Mouse (Mus musculus): ENCODE measurements around the gene Tmem164. TPM values are rescaled to one million over a fixed set of nuclear protein-coding genes. Genes with fewer than 3 reads are reported as not detected.

Gene Tmem164
- polyA plus RNA-seq, 1 experiment = 30.2 TPM

DNA sequence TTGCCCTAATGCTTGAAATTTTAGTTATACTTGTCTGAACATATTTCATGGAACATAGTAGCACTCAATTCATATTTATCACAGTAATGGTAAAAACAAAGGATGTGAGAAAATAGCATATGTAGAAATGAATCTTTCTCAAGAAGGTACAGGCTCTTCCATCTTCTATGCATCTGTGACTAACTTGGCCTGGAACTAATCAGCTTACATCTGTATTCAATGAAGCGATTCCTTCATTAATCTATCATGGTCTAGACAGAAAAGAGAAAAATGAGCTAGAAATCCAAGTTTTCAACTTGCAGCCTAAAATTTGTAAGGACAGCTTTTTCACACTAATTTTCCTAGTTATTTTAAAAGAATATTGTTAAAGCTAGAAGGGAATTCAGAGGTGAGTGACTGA is 10.1 kb upstream of the Tmem164 start:
- TF ChIP-seq CTCF (IDR thresholded peaks at IDR 0.05; ENCODE audit: control insufficient read depth, insufficient read depth, low read length) = no peak
- no peak for TF ChIP-seq POLR2A (IDR thresholded peaks at IDR 0.05; ENCODE audit: borderline replicate concordance, control insufficient read depth, low read depth, low read length)
- Histone ChIP-seq H3K4me1 (ENCODE audit: control insufficient read depth, insufficient read depth, low read length) (no peaks in the 10 kb centered on the region), H3K27ac (ENCODE audit: control insufficient read depth, insufficient read depth, low read depth, low read length, poor library complexity) (no peak overlapping the region), H3K4me3 (replicated peaks; ENCODE audit: control insufficient read depth, low read depth, low read length) (no peak overlapping the region)
- 77% methylated on average over 1 of the region's 1 CpGs for WGBS

GRCm38 (mm10) chrX:142672701-142673100 is 8.5 kb upstream of the Tmem164 start:
- Histone ChIP-seq H3K4me1 (ENCODE audit: control insufficient read depth, insufficient read depth, low read length) (no peaks in the 10 kb centered on the region), H3K27ac (ENCODE audit: control insufficient read depth, insufficient read depth, low read depth, low read length, poor library complexity) (no peak overlapping the region), H3K4me3 (replicated peaks; ENCODE audit: control insufficient read depth, low read depth, low read length) (no peak overlapping the region)
- 85% methylated on average over 1 of the region's 1 CpGs for WGBS
- TF ChIP-seq POLR2A (IDR thresholded peaks at IDR 0.05; ENCODE audit: borderline replicate concordance, control insufficient read depth, low read depth, low read length) (no peak), CTCF (IDR thresholded peaks at IDR 0.05; ENCODE audit: control insufficient read depth, insufficient read depth, low read length) (no peak)

GRCm38 (mm10) chrX:142677193-142677592 is 4.0 kb upstream of the Tmem164 start:
- 21% methylated on average over 3 of the region's 3 CpGs for WGBS
- TF ChIP-seq POLR2A (IDR thresholded peaks at IDR 0.05; ENCODE audit: borderline replicate concordance, control insufficient read depth, low read depth, low read length) (no peak), CTCF (IDR thresholded peaks at IDR 0.05; ENCODE audit: control insufficient read depth, insufficient read depth, low read length) (no peak)
- Histone ChIP-seq H3K4me1 (ENCODE audit: control insufficient read depth, insufficient read depth, low read length) (no peaks in the 10 kb centered on the region), H3K27ac (ENCODE audit: control insufficient read depth, insufficient read depth, low read depth, low read length, poor library complexity) (no peak overlapping the region), H3K4me3 (replicated peaks; ENCODE audit: control insufficient read depth, low read depth, low read length) (no peak overlapping the region)

DNA sequence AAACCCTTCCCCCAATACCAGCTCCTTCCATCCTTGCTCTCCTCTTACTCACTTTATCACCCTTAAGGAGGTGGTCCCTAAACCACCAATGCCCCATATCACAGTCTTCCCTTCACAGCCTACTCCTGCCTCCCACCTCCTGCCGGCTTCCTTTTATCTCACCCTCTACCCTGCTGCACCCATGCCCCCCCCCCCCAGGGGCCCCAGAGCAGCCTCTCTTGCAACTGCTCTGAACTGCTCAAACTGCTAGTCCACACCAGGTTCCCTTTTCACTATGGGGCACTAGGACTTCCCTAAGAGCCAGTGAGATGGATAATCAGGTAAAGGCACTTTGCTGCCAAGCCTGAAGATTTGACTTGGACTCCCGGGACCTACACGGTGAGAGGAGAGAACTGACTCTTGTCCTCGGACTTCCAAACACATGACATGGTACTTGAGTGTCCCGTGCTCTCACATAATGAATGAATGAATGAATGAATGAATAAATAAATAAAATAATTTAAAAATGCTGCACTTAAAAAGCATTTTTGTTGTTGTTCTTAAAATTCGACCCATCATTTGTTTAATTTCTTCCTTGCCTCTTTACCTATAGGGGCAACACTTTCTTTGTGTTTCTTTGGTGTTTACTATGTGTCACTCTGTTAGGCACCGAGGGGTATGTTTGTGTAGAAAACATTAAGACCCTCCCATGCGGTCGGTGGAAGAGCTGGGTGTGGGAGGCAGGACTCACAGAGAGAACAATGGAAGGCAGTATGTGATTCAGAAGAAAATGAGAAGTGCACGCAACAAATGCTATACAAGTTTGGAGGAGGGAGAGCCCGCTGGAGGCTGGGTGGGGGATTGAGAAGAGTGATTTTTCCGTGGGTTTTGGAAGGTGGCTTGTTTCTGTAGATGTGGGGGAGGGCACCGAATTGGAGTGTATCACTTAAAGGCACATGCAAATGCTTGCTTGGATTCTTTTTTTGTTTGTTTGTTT is 2.4 kb upstream of the Tmem164 start:
- Histone ChIP-seq H3K4me3 (replicated peaks; ENCODE audit: control insufficient read depth, low read depth, low read length) (no peak overlapping the region), H3K27ac (ENCODE audit: control insufficient read depth, insufficient read depth, low read depth, low read length, poor library complexity) (no peak overlapping the region), H3K4me1 (ENCODE audit: control insufficient read depth, insufficient read depth, low read length) (no peaks in the 10 kb centered on the region; the same call in 1 of the 2 replicates)
- no peak for TF ChIP-seq CTCF (IDR thresholded peaks at IDR 0.05; ENCODE audit: control insufficient read depth, insufficient read depth, low read length)
- no peak for TF ChIP-seq POLR2A (IDR thresholded peaks at IDR 0.05; ENCODE audit: borderline replicate concordance, control insufficient read depth, low read depth, low read length)
- 35% methylated on average over 13 of the region's 13 CpGs for WGBS

GRCm38 (mm10) chrX:142679502-142680250 is 1.5 kb upstream of the Tmem164 start:
- no peaks in the 10 kb centered on the region; the same call in 1 of the 2 replicates for H3K4me1 ChIP-seq (ENCODE audit: control insufficient read depth, insufficient read depth, low read length)
- 22% methylated on average over 11 of the region's 11 CpGs for WGBS
- H3K27ac ChIP-seq (ENCODE audit: control insufficient read depth, insufficient read depth, low read depth, low read length, poor library complexity) = 0 out of 2 replicates have a peak overlapping the region, but pooled peaks have one; percentile 15
- no peak overlapping the region for H3K4me3 ChIP-seq (replicated peaks; ENCODE audit: control insufficient read depth, low read depth, low read length)
- no peak for TF ChIP-seq POLR2A (IDR thresholded peaks at IDR 0.05; ENCODE audit: borderline replicate concordance, control insufficient read depth, low read depth, low read length)
- TF ChIP-seq CTCF (IDR thresholded peaks at IDR 0.05; ENCODE audit: control insufficient read depth, insufficient read depth, low read length) = no peak

- peak overlapping the region; percentile 96 for H3K4me3 ChIP-seq (replicated peaks; ENCODE audit: control insufficient read depth, low read depth, low read length)
- H3K27ac ChIP-seq (ENCODE audit: control insufficient read depth, insufficient read depth, low read depth, low read length, poor library complexity) = peak overlapping the region; percentile 58
- no peaks in the 10 kb centered on the region; the same call in 1 of the 2 replicates for H3K4me1 ChIP-seq (ENCODE audit: control insufficient read depth, insufficient read depth, low read length)
- no peak for TF ChIP-seq POLR2A (IDR thresholded peaks at IDR 0.05; ENCODE audit: borderline replicate concordance, control insufficient read depth, low read depth, low read length)
- no peak for TF ChIP-seq CTCF (IDR thresholded peaks at IDR 0.05; ENCODE audit: control insufficient read depth, insufficient read depth, low read length)
- 15% methylated on average over 18 of the region's 19 CpGs for WGBS
Measured at GRCm38 (mm10) chrX:142680391-142681055, 683 bp upstream of the Tmem164 start.

DNA sequence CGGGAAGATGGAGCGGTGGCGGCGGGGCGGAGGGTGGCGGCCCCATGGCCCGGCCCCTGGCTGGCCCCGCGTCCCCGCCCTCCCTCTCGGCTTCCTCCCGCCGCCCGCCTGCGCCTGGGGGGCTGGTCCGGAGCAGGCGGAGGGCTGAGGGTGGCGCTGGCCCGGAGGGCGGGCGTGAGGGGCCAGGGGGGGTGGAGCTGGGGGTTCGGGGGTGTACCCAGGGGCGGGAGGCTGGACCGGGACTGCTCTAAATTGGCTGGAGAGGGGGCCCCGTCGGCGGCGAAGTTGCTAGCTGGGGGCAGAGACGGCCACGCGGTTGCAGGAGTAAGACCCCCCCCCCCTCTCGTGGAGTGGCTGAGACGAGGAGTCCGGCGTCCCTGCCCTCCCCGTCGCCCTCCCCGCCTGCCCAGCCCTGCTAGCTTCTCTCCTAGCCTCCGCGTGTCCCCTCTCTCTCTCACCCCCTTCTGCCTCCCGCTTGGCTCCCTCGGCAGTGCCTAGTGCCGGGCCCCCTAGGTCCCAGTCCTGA is 473 bp downstream of the Tmem164 start:
- Histone ChIP-seq H3K27ac (ENCODE audit: control insufficient read depth, insufficient read depth, low read depth, low read length, poor library complexity) (peak overlapping the region; percentile 93), H3K4me1 (ENCODE audit: control insufficient read depth, insufficient read depth, low read length) (no peaks in the 10 kb centered on the region; the same call in 1 of the 2 replicates), H3K4me3 (replicated peaks; ENCODE audit: control insufficient read depth, low read depth, low read length) (peak overlapping the region; percentile 96)
- TF ChIP-seq CTCF (IDR thresholded peaks at IDR 0.05; ENCODE audit: control insufficient read depth, insufficient read depth, low read length) (no peak), POLR2A (IDR thresholded peaks at IDR 0.05; ENCODE audit: borderline replicate concordance, control insufficient read depth, low read depth, low read length) (no peak)
- WGBS = 26% methylated on average over 11 of the region's 43 CpGs

Data from bone marrow, adult 2 months (tissue).